Mouse (Mus musculus) forebrain, embryonic 14.5 days (tissue): ENCODE data around the gene Nlrp4f. TPM values are rescaled to one million over a fixed set of nuclear protein-coding genes. Genes with fewer than 3 reads are reported as not detected.

Experiments used
- ATAC-seq: fragments of 200-750 bp; cut with Nextera tagmentation; 2 replicates; pipeline ENCODE4 v1.8.0; 2017; ENCODE audit warnings: mild to moderate bottlenecking, moderate library complexity
- DNase-seq: peaks from one replicate; pipeline ENCODE4 v3.0.0-alpha.2; 2015; ENCODE audit warnings: low spot score
- H3K27ac ChIP-seq: fragments of 300-500 bp; sonication (generic); 2 replicates; pipeline ENCODE4 v1.5.1; 2014; ENCODE audit warnings: low read depth, mild to moderate bottlenecking, control low read depth, low read length, moderate library complexity
- H3K27me3 ChIP-seq: fragments of 300-500 bp; sonication (generic); replicated peaks from 2 replicates; pipeline ENCODE4 v1.6.1; 2014; ENCODE audit warnings: low read length, control low read depth, mixed read lengths; ENCODE audit not compliant: control insufficient read depth, insufficient read depth
- H3K36me3 ChIP-seq: fragments of 300-500 bp; sonication (generic); 2 replicates; pipeline ENCODE4 v1.6.1; 2014; ENCODE audit warnings: low read length, control low read depth; ENCODE audit not compliant: control insufficient read depth, insufficient read depth
- H3K4me1 ChIP-seq: fragments of 300-500 bp; sonication (generic); 2 replicates; pipeline ENCODE4 v1.6.1; 2014; ENCODE audit warnings: antibody characterized with exemption, low read length, control low read depth; ENCODE audit not compliant: control insufficient read depth, insufficient read depth
- H3K4me2 ChIP-seq: fragments of 300-500 bp; sonication (generic); 2 replicates; pipeline ENCODE4 v1.6.1; 2014; ENCODE audit warnings: mild to moderate bottlenecking, control low read depth, low read length
- H3K4me3 ChIP-seq: fragments of 300-500 bp; sonication (generic); 2 replicates; pipeline ENCODE4 v1.5.1; 2014; ENCODE audit warnings: low read depth, low read length, control low read depth
- H3K9ac ChIP-seq: fragments of 300-500 bp; sonication (generic); 2 replicates; pipeline ENCODE4 v1.6.1; 2014; ENCODE audit warnings: mild to moderate bottlenecking, low read length, control low read depth, moderate library complexity
- H3K9me3 ChIP-seq: fragments of 300-500 bp; sonication (generic); replicated peaks from 2 replicates; pipeline ENCODE4 v1.6.1; 2016; ENCODE audit warnings: low read length, control low read depth, mixed read lengths; ENCODE audit not compliant: control insufficient read depth
- WGBS: fragments of 180-500 bp; shearing (Covaris S2); extraction: QIAGEN DNeasy Blood & Tissue Kit; methylation state at CpG from one replicate; pipeline ENCODE4 v1.1.7; 2014; 5-methylcytosine and 5-hydroxymethylcytosine counted together
- polyA plus RNA-seq: library from polyadenylated mRNA; unstranded; fragments of >200 nt; fragmentation: Nextera tagmentation; extraction: Ambion mirVana; gene quantifications from 2 replicates; pipeline ENCODE4 v1.2.1, GENCODE M21; 2014

Nlrp4f gene
- polyA plus RNA-seq, 1 experiment from 2014 or later, result not detected

GRCm38 (mm10) chr13:65225945-65226344, 20.2 kb upstream of the Nlrp4f start:
- Histone ChIP-seq H3K9me3 (0 out of 2 replicates have a peak, but pooled peaks cover 5% of the 10 kb centered on the region), H3K4me2 (no peak overlapping the region), H3K36me3 (no peaks in the 10 kb centered on the region), H3K27ac (no peak overlapping the region), H3K4me1 (no peaks in the 10 kb centered on the region), H3K9ac (no peak overlapping the region), H3K27me3 (no peaks in the 10 kb centered on the region), H3K4me3 (no peak overlapping the region)
- ATAC-seq (no peak), DNase-seq (no peak)
- 60% methylated on average over 6 of the region's 6 CpGs for WGBS

GRCm38 (mm10) chr13:65200667-65201066, 5.1 kb downstream of the Nlrp4f start:
- no peaks in the 10 kb centered on the region for H3K36me3 ChIP-seq
- 77% methylated on average over 1 of the region's 1 CpGs for WGBS
- H3K4me3 ChIP-seq, result no peak overlapping the region
- ATAC-seq (no peak), DNase-seq (no peak)
- H3K4me1 ChIP-seq, result no peaks in the 10 kb centered on the region
- H3K9me3 ChIP-seq, result no peaks in the 10 kb centered on the region
- no peak overlapping the region for H3K9ac ChIP-seq
- no peak overlapping the region for H3K27ac ChIP-seq
- no peaks in the 10 kb centered on the region for H3K27me3 ChIP-seq
- H3K4me2 ChIP-seq, result no peak overlapping the region

GRCm38 (mm10) chr13:65176472-65177091, 29.2 kb downstream of the Nlrp4f start:
- no peak overlapping the region for H3K9ac ChIP-seq
- no peak for DNase-seq
- no peak for ATAC-seq
- no peaks in the 10 kb centered on the region for H3K36me3 ChIP-seq
- WGBS, result 60% methylated on average over 15 of the region's 15 CpGs
- H3K27ac ChIP-seq, result no peak overlapping the region
- no peak overlapping the region for H3K4me3 ChIP-seq
- no peaks in the 10 kb centered on the region for H3K4me1 ChIP-seq
- H3K27me3 ChIP-seq, result no peaks in the 10 kb centered on the region
- no peak overlapping the region for H3K4me2 ChIP-seq
- no peaks in the 10 kb centered on the region for H3K9me3 ChIP-seq

GRCm38 (mm10) chr13:65175734-65176471, 29.9 kb downstream of the Nlrp4f start:
- 30% methylated on average over 39 of the region's 46 CpGs for WGBS
- Histone ChIP-seq H3K4me1 (no peaks in the 10 kb centered on the region), H3K27ac (no peak overlapping the region), H3K4me2 (peak overlapping the region; percentile 50), H3K9me3 (no peaks in the 10 kb centered on the region), H3K9ac (peak overlapping the region; percentile 49), H3K4me3 (peak overlapping the region; percentile 25; the same call in 1 of the 2 replicates), H3K36me3 (no peaks in the 10 kb centered on the region), H3K27me3 (no peaks in the 10 kb centered on the region)
- DNase-seq, result peak; percentile 57
- peak; percentile 34; the same call in 1 of the 2 replicates for ATAC-seq

GRCm38 (mm10) chr13:65174102-65174501, 31.7 kb downstream of the Nlrp4f start:
- ATAC-seq (no peak), DNase-seq (no peak)
- no peaks in the 10 kb centered on the region for H3K36me3 ChIP-seq
- H3K4me1 ChIP-seq, result no peaks in the 10 kb centered on the region
- no peak overlapping the region for H3K9ac ChIP-seq
- no peaks in the 10 kb centered on the region for H3K27me3 ChIP-seq
- no peak overlapping the region for H3K4me3 ChIP-seq
- no peak overlapping the region for H3K4me2 ChIP-seq
- H3K27ac ChIP-seq, result no peak overlapping the region
- 81% methylated on average over 3 of the region's 3 CpGs for WGBS
- H3K9me3 ChIP-seq, result no peaks in the 10 kb centered on the region

- H3K9ac ChIP-seq, result no peak within 1 kb of the TSS
- H3K4me2 ChIP-seq, result no peak within 1 kb of the TSS
- H3K9me3 ChIP-seq, result no peaks in the 10 kb centered on the region
- no peaks in the 10 kb centered on the region for H3K36me3 ChIP-seq
- no peaks in the 10 kb centered on the region for H3K4me1 ChIP-seq
- ATAC-seq (no peak), DNase-seq (no peak)
- no peaks in the 10 kb centered on the region for H3K27me3 ChIP-seq
- H3K27ac ChIP-seq, result no peak within 1 kb of the TSS
- 82% methylated on average over 1 of the region's 1 CpGs for WGBS
- H3K4me3 ChIP-seq, result no peak within 1 kb of the TSS
Observed at GRCm38 (mm10) chr13:65149940-65150339, 55.8 kb downstream of the Nlrp4f start, which contains the start of gene Olfr466. Gene Olfr466, plus strand, starts transcription at chr13:65150240.

- ATAC-seq (no peak), DNase-seq (no peak)
- WGBS, result 83% methylated on average over 4 of the region's 4 CpGs
Observed at GRCm38 (mm10) chr13:65137789-65138188, 68.0 kb downstream of the Nlrp4f start, which contains the start of gene Olfr465-ps1. Gene Olfr465-ps1, plus strand, starts transcription at chr13:65138089.

More at GRCm38 (mm10) chr13:65137789-65138188, 68.0 kb downstream of the Nlrp4f start, which contains the start of gene Olfr465-ps1:
- Histone ChIP-seq H3K9ac (no peak within 1 kb of the TSS), H3K27me3 (no peaks in the 10 kb centered on the region), H3K27ac (no peak within 1 kb of the TSS), H3K36me3 (no peaks in the 10 kb centered on the region), H3K4me3 (no peak within 1 kb of the TSS), H3K9me3 (no peaks in the 10 kb centered on the region), H3K4me2 (no peak within 1 kb of the TSS), H3K4me1 (no peaks in the 10 kb centered on the region)
